Mouse (Mus musculus) mouse trophoblast stem cell (cell line): ENCODE results near the gene Ltn1.

Experiments
- in situ Hi-C, 2 experiments: fragments of 300-500 bp; cut with MseI, MboI; formaldehyde crosslinking; loops; 2 replicates in 1 of 2; 3 replicates in 1 of 2; pipeline ENCODE4 v1.15.1; 2025

The Ltn1 gene

DNA sequence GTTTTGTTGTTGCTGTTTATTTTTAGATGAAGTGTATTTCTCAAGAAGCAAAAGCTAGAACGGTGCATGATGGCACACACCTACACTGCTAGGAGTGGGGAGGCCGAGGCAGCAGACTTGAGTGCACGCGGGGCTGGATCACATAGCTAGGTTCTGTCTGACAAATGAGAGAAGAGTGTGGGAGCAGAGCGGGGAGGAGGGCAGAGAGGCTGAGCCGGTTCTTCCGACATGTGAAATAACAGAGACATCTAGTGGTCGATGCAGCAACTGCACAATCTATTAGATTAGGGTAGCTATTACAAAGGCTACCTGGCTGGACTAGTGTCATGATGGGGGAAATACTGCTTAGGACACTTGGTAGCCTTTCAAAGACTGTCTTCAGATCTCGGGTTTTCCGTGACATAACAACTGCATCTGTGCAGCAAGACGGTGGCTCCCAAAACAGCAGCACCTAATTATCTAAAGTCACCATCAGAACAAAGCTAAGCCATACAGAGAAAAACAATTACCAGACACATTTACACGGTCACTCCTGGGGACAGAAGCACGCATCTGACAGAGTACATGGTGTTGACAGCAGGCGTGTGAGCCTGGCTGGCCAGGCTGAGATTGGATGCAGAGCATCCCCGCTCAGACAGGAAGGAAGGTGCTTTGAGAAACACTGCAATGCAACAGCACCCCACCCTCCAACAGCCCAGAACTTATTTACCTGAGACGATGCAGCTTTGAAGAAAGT is 38.4 kb downstream of the Ltn1 start:
- in situ Hi-C loops = no loop called here

DNA sequence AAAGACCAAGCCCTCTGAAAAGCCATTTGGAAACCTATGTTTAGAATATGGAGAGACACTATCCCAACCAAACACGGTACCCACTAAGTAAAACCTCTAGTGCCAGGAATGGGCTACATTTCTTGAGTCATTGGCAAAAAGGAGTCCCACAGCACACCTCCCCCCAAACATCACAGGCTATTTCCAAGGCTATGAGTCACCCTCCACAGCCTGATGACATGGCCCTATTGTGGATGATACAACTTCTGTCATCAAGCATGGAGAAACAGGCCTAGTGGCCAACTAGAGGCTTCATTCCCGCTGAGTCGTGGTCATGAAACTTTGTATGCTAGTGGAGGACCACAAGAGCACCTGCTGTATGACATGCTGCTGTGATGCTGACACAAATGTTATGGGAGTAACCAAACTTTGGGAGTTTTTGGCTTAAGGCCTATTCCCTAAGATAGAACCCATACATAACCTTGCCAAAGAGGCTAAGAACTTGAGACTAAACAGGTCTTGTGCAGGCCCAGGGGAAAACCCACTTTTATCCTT is 44.9 kb downstream of the Ltn1 start:
- in situ Hi-C loops = no loop called here

DNA sequence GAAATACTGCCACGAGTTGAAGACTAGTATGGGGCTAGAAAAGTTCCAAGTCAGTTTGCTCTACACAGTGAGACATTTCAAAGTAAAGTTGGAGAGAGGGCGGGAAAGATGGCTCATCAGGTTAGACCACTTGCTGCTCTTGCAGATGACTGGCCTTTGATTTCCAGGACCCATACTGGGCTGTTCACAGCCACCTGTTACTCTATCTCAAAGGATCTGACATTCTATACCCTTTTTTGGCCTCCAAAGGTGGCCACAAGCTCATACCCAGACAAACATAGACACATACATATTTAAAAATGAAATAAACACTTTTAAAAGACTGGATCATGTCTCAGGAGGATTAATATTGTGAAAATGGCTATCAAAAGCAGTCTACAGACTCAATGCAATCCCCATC is 48.0 kb downstream of the Ltn1 start:
- in situ Hi-C loops = no loop called here

DNA sequence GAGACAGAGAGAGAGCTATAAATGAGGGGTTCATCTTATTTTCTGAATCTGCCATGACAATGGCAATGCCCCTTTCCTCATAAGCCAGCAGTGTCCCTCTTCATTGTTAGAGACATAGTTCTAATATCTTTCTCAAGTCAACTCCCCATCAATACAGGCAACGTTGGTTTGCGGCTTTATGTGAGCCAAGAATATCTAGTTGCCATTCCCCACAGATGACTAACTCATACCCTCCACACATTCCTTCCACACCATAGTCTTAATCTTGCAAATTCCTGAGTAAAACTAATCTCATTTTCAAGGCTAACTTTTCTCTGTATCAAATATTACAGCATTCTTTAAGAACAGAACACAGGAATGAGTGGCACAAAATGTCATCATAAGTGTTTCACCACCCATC is 49.4 kb downstream of the Ltn1 start:
- in situ Hi-C loops = no loop called here

DNA sequence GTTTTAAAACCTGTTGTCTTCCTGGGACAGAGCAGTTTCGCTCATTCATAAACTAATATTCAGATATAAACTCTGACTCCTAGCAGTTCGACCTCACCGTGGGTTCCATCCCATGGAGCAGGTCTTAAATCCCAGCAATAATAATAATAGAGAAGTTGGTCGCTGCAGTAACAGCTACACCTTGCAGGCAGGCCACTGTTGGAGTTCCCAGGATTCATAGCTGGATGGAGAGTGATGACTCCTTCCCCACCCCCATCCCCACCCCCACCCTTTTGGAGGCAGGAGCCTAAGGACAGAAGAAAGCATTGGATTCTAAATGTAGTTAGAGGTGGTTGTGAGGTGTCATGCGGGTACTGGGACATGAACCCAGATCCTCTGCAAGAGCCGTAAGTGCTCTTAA is 66.0 kb downstream of the Ltn1 start:
- in situ Hi-C loops = no loop called here

DNA sequence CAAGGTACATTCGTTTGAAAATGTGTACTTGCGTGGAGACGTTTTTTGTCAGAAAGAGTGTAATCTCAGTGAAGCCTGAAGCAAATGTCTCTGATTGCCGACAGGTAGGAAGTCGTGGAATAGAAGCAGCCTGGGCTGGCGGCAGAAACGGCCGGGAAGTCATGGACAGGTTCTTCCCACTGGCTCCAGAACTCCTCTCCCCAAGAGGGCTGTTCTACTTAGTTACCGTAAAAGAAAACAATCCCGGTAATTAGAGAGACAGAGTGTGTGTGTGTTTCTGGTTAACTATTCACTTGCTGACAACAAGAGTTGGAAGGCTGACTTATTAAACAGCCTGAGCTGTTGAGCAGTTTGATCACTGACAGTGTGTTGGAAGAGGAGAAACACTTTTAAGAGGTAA is 66.4 kb downstream of the Ltn1 start:
- in situ Hi-C loops = no loop called here

DNA sequence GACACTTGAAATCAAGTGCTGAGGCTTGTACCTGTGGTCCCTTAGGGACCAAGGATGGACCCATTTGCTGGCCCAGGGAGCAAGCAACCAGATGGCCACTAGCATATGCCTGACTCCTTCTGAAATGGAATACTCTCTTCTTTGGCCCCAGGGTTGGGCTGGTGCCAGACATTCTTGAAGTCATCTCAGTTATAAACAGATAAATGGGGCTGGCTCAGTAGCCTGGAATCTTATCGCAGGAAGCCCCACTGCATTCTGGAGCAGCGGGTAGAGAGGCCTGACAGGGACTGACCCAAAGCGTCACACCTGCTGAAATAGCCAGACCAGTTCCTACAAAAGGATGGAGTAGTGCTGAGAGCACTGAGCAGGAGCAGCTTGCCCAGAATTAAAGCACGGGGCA is 68.2 kb downstream of the Ltn1 start:
- in situ Hi-C loops = no loop called here

DNA sequence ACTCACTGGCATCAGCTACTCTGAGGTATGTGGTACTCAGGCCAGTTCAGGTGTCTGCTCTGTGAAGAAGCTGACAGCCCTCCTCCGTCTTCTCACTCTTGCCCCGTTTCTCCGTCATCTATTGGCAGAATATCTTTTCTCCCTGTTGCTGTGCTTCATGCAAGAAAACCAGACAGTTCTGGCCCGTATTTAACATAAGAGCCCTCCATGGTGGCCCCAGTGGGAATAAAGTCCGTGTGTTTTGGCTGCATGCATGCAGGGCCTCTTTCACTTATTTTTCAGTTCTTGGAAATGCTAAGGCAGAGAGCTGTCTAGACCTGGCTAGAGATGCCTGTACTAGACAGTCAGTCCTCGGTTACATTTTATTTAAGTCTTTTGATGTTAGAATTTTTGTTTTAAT is 72.3 kb downstream of the Ltn1 start:
- in situ Hi-C loops = no loop called here

DNA sequence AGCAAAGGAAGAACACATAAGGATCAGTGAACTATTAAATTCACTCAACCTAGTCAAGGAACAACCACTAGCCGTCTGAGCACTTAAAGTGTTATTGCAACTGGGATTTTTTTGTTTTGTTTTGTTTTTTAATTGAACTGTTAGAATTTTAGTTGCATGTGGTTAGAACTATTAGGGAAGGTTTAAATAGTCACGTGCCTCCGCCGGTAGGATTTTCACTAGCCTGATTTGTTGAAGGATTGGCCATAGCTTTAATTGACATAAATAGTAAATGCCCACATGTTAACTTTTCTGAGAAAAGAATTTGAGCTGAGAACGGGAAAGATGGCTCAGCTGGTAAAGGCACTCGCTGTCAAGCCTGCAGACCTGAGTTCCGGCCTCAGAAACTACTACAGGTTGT is 77.7 kb downstream of the Ltn1 start:
- in situ Hi-C loops = no loop called here

DNA sequence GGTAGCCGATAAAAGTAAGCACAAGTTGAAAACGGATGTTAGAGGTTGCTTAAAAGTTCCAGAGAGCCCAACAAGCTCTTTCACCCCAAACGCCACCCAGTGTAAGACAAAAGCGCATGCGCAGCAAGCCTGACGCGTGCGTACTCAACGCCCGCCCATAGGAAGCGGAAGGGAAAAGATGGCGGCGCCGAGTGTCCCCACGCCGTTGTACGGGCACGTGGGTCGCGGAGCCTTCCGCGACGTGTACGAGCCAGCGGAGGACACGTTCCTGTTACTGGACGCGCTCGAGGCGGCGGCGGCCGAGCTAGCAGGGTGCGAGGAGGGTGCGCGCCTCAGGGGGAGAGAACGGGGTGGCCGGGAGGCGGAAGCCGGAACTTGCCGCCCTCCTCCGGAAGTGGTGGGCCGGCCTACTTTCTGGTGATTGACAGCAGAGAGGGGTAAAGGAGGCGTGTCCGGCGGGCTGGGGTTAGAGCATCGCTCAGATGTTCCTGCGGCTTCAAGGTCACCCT is 78.3 kb downstream of the Ltn1 start, which contains the start of gene N6amt1:
N6amt1 (plus strand) TSS at position 111 of the 509 bp plus-strand sequence.
- in situ Hi-C loops = no loop called here

DNA sequence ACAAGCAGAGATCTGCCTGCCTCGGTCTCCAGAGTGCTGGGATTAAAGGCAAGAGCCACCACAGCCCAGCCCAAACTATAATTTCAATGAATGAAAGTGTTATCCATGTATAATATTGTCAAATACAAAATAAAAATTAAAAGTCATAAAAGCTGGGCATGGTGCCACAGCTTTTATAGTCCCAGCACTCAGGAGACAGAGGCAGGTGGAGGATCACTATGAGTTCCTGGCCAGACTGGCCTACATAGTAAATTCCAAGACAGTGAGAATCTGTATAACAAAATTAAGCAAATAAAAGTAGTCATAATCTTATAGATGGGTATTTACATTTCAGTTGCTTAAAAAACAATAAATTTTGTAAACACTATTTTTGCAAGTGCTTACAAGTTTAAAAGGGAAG is 78.8 kb downstream of the Ltn1 start:
- in situ Hi-C loops = no loop called here

DNA sequence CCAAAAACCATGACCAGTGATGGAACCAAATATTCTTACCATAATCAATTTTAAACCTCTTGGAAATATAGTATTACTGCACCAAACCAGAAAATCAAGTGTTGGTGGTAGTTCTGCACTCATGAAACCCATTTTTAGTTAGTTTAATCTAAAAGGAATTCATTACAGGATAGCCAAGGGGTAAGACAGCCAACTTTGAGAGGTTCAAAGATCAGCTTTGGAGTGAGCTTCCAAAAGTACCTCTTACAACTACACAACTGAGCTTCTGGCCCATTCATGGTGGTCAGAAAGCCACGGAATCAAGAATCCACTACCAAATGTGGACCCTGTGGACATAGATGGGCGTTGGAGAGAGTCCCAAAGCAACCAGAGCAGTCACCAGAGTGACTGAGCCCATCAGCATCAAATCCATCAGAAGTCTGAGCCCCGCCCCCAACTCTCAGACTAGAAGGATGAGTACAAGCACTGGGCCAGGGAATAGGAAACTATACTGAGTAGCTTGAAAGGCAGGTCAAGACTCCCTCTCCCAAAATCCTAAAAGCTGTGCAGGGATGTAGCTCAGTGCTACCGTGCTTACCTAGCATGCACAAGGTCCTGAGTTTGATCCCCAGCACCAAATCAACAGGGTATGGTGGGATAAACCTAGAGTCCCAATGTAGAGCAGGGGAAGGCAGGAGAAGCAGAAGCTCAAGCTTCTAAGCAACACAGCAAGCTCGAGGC is 80.9 kb downstream of the Ltn1 start:
- in situ Hi-C loops = no loop called here

DNA sequence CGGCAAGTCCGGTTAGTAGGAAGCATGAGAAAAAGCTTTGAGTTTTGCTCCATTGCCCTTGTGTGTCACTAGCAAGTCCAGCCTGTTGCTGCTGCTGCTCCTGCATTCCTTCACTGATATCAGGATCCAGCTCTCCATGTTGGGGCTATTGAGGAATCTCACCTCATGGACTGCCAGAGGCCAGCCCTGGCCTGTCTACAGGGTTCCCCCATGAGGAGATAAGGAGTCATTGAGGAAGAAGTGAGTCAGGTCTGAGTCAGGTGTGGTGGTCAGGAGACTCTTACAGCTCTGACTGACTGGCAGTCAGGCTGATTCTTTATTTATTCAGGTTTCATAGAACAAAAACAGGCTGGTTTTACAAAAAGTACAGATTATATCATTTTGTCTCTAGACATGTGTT is 84.3 kb downstream of the Ltn1 start:
- in situ Hi-C loops = no loop called here

DNA sequence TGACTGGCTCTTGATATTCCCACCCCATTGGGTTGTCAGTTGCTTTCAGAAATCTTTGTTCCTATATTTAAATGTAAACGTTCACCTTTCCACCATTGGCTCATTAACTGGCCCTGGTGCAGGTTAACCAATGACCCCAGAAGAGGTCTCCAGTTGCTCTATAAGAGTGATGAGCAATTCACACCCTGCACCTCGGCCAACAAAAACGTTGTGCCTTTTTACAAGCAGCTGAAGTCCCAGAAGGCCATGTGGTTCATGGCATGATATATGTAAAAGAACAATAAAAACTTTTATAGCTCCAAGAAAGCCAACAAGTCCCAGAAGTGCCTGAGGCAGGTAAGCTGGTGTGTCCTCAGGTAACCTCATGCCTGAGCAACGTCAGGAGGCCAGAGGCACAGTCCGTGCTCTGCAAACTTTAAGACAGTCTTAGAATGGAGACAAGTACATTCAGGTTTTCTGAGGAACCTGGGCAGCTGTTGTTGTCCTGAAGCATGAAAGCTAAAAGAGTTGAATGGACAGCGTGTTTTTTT is 91.3 kb downstream of the Ltn1 start:
- in situ Hi-C loops = no loop called here

DNA sequence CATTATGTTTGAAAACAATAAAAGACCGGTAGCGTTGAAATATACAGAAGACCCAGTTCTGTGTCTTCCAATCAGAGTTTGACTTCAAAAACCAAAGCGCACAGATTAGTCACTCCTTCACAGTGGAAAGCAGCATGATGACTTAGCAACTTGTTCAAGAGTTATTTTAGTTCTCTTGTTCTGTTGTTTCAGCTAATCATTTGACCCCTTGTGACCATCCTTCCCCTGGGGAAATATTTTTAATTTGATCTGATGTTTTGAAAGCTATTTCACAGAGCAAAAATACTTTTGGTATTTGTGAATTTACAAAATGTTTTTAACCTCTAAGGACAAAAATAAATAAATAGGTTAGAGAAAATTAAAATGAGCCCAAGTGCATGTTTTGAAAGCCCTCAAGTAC is 97.7 kb downstream of the Ltn1 start:
- in situ Hi-C loops = no loop called here

DNA sequence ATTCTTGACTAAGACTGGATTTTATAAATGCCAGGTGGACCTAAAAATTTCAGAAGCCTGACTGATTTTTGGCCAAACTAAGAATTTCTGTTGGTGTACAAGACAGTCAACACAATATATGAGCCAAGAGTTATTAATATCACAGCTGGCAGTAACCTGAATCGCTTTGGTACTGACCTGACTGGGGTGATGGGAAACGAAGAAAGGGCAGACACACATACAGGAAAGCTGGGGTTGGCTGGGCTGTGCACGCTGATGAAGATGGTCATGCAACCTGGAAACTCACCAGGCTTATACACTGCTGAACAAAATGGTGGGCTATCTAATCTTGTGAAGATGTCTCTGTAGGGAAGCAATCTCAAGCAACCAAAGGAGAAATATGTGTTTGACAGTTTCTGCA is 102.4 kb downstream of the Ltn1 start:
- in situ Hi-C loops = no loop called here
